15 mouse cellular contexts compared by ENCODE assay signal in genomic region chr3:104601680-104602079, GRCm38 (mm10). TPM values are rescaled to one million over a fixed set of nuclear protein-coding genes. Genes with fewer than 3 reads are reported as not detected.
DNase-seq lines count a peak whose midpoint lies in the region; ATAC-seq lines count a peak whose summit lies in the region.
"Had no signal": no experiment of that assay in that cellular context is flagged by ENCODE, and none has a peak within 500 bp of the region (broad histone marks: within the 10 kb centered on the region; RNA-seq: fewer than 3 reads in every experiment).

No protein-coding gene starts in this region.

- H3K36me3 ChIP-seq in heart, embryonic 13.5 days, result no peaks in the 10 kb centered on the region
- H3K36me3 ChIP-seq in lung, embryonic 15.5 days, result no peaks in the 10 kb centered on the region
- H3K36me3 ChIP-seq in kidney, embryonic 16.5 days (ENCODE audit: insufficient read depth, low read length), result no peaks in the 10 kb centered on the region
- H3K36me3 ChIP-seq: kidney, embryonic 15.5 days; limb, embryonic 10.5 days had no signal

- ATAC-seq in heart, embryonic 13.5 days (ENCODE audit: extremely low read depth, insufficient number of reproducible peaks, low FRiP score, low TSS enrichment), result no peak
- 0 out of 2 replicates have a peak, but pooled peaks have one; percentile 40 for ATAC-seq in lung, embryonic 15.5 days (ENCODE audit: borderline replicate concordance, extremely low read depth, low FRiP score, low TSS enrichment)
- no peak for ATAC-seq in kidney, embryonic 16.5 days (ENCODE audit: low FRiP score, low TSS enrichment)
- ATAC-seq: forebrain, embryonic 13.5 days had no signal

- peaks cover 63% of the 10 kb centered on the region for H3K4me1 ChIP-seq in heart, embryonic 13.5 days
- H3K4me1 ChIP-seq in lung, embryonic 15.5 days, result peaks cover 35% of the 10 kb centered on the region
- peaks cover 23% of the 10 kb centered on the region for H3K4me1 ChIP-seq in kidney, embryonic 16.5 days (ENCODE audit: insufficient read depth, low read length)
- H3K4me1 ChIP-seq: megakaryocyte, embryonic 14.5 days had no signal

- no peaks in the 10 kb centered on the region for H3K27me3 ChIP-seq in heart, embryonic 13.5 days (replicated peaks)
- no peaks in the 10 kb centered on the region for H3K27me3 ChIP-seq in lung, embryonic 15.5 days
- H3K27me3 ChIP-seq in kidney, embryonic 16.5 days (ENCODE audit: insufficient read depth, low read length), result no peaks in the 10 kb centered on the region
- H3K27me3 ChIP-seq: forebrain, embryonic 13.5 days; kidney, embryonic 15.5 days had no signal

- H3K9me3 ChIP-seq in heart, embryonic 13.5 days, result no peaks in the 10 kb centered on the region
- no peaks in the 10 kb centered on the region for H3K9me3 ChIP-seq in lung, embryonic 15.5 days
- no peaks in the 10 kb centered on the region for H3K9me3 ChIP-seq in kidney, embryonic 16.5 days (ENCODE audit: low read length)
- H3K9me3 ChIP-seq: forebrain, embryonic 13.5 days; kidney, embryonic 15.5 days; limb, embryonic 10.5 days had no signal

- no peak overlapping the region for H3K4me3 ChIP-seq in heart, embryonic 13.5 days
- no peak overlapping the region for H3K4me3 ChIP-seq in lung, embryonic 15.5 days
- H3K4me3 ChIP-seq in kidney, embryonic 16.5 days (ENCODE audit: low read length), result no peak overlapping the region
- H3K4me3 ChIP-seq: forebrain, embryonic 13.5 days; kidney, embryonic 15.5 days; limb, embryonic 10.5 days; megakaryocyte, embryonic 14.5 days had no signal

- H3K27ac ChIP-seq in heart, embryonic 13.5 days (replicated peaks), result peak overlapping the region; percentile 94; the same call in 1 of the 2 replicates
- H3K27ac ChIP-seq in lung, embryonic 15.5 days, result peak overlapping the region; percentile 57
- no peak overlapping the region for H3K27ac ChIP-seq in kidney, embryonic 16.5 days (ENCODE audit: low read length)
- H3K27ac ChIP-seq: forebrain, embryonic 13.5 days; kidney, embryonic 15.5 days; limb, embryonic 10.5 days had no signal

- H3K9ac ChIP-seq in heart, embryonic 13.5 days, result no peak overlapping the region
- no peak overlapping the region for H3K9ac ChIP-seq in lung, embryonic 15.5 days
- no peak overlapping the region for H3K9ac ChIP-seq in kidney, embryonic 16.5 days (replicated peaks; ENCODE audit: low read length)
- H3K9ac ChIP-seq: forebrain, embryonic 13.5 days; kidney, embryonic 15.5 days had no signal

- no peak overlapping the region for H3K4me2 ChIP-seq in heart, embryonic 13.5 days
- H3K4me2 ChIP-seq in lung, embryonic 15.5 days, result no peak overlapping the region
- H3K4me2 ChIP-seq in kidney, embryonic 16.5 days (replicated peaks; ENCODE audit: low read depth, low read length), result no peak overlapping the region
- H3K4me2 ChIP-seq: forebrain, embryonic 13.5 days; kidney, embryonic 15.5 days had no signal

- 75% methylated on average over 4 of the region's 4 CpGs for WGBS in heart, embryonic 13.5 days
- 55% methylated on average over 4 of the region's 4 CpGs for WGBS in lung, embryonic 15.5 days
- WGBS in kidney, embryonic 16.5 days, result 90% methylated on average over 4 of the region's 4 CpGs

- DNase-seq in heart, adult 8-10 months (ENCODE audit: low spot score), result peak; percentile 26
- DNase-seq in heart, adult 11 months, result no peak
- DNase-seq in Muller cell, postnatal 12 days (ENCODE audit: inconsistent ontology term), result peak; percentile 57
- DNase-seq in embryo, embryonic 10.5 days (ENCODE audit: low spot score), result no peak
- DNase-seq in urinary bladder, postnatal 25 days (ENCODE audit: low spot score), result no peak
- DNase-seq: cerebellum, postnatal 25 days; layer of hippocampus, adult 9-11 months; right cerebral cortex, postnatal 25 days had no signal

RNA-seq across cellular contexts. Expression of gene Slc16a1, which starts 36.8 kb away (rescaled TPM):
- total RNA-seq in heart, adult 8-10 months (2022), result 100 to 1,000 TPM; 150 to 176 (median 163) TPM
- polyA plus RNA-seq in heart, embryonic 13.5 days (2015; fragmentation: Nextera tagmentation; extraction: Ambion mirVana), result 65.4 and 70.4 TPM in 2 replicates
- 29.1 and 29.5 TPM in 2 replicates for polyA plus RNA-seq in lung, embryonic 15.5 days (2015; fragmentation: Nextera tagmentation; extraction: Ambion mirVana)
- polyA plus RNA-seq in kidney, embryonic 16.5 days (2015; fragmentation: Nextera tagmentation; extraction: Ambion mirVana), result 44.0 and 48.7 TPM in 2 replicates

Comparison
In these comparisons a context has a peak if more than half of its experiments do, and no peak if none do; other contexts are left out.
1. DNase-seq: peak in heart, adult 8-10 months (single experiment) and Muller cell, postnatal 12 days (single experiment); none in heart, adult 11 months (single experiment), embryo, embryonic 10.5 days (single experiment) and urinary bladder, postnatal 25 days (single experiment).